Mouse (Mus musculus) embryonic facial prominence, embryonic 13.5 days (tissue): Measurements from ENCODE around the gene Serinc5. TPM values are rescaled to one million over a fixed set of nuclear protein-coding genes. Genes with fewer than 3 reads are reported as not detected.

Experiments used
- ATAC-seq: fragments of 200-750 bp; cut with Nextera tagmentation; 2 replicates; pipeline ENCODE4 v1.8.0; 2017; ENCODE audit warnings: low read depth; ENCODE audit not compliant: insufficient number of reproducible peaks, insufficient read depth, low FRiP score, low TSS enrichment
- H3K27ac ChIP-seq: fragments of 300-500 bp; sonication (generic); 2 replicates; pipeline ENCODE4 v1.5.1; 2015; ENCODE audit warnings: moderate library complexity, mild to moderate bottlenecking, inconsistent platforms
- H3K27me3 ChIP-seq: fragments of 300-500 bp; sonication (generic); 2 replicates; pipeline ENCODE4 v1.6.1; 2015; ENCODE audit warnings: mild to moderate bottlenecking, inconsistent platforms
- H3K36me3 ChIP-seq: fragments of 300-500 bp; sonication (generic); 2 replicates; pipeline ENCODE4 v1.6.1; 2015; ENCODE audit warnings: mild to moderate bottlenecking, inconsistent platforms
- H3K4me1 ChIP-seq: fragments of 300-500 bp; sonication (generic); 2 replicates; pipeline ENCODE4 v1.6.1; 2015; ENCODE audit warnings: inconsistent platforms
- H3K4me2 ChIP-seq: fragments of 300-500 bp; sonication (generic); 2 replicates; pipeline ENCODE4 v1.6.1; 2015; ENCODE audit warnings: moderate library complexity, mild to moderate bottlenecking, inconsistent platforms
- H3K4me3 ChIP-seq: fragments of 300-500 bp; sonication (generic); 2 replicates; pipeline ENCODE4 v1.5.1; 2015; ENCODE audit warnings: mild to moderate bottlenecking, inconsistent platforms
- H3K9ac ChIP-seq: fragments of 300-500 bp; sonication (generic); 2 replicates; pipeline ENCODE4 v1.6.1; 2015; ENCODE audit warnings: mild to moderate bottlenecking, inconsistent platforms
- H3K9me3 ChIP-seq: fragments of 300-500 bp; sonication (generic); 2 replicates; pipeline ENCODE4 v1.6.1; 2016; ENCODE audit warnings: inconsistent platforms
- WGBS: fragments of 180-500 bp; shearing (Covaris S2); methylation state at CpG from one replicate; pipeline ENCODE4 v1.1.7; 2015; ENCODE audit warnings: mixed read lengths; 5-methylcytosine and 5-hydroxymethylcytosine counted together
- polyA plus RNA-seq: library from polyadenylated mRNA; unstranded; fragments of >200 nt; fragmentation: Nextera tagmentation; extraction: Ambion mirVana; gene quantifications from 2 replicates; pipeline ENCODE4 v1.2.1, GENCODE M21; 2015

Serinc5 gene
- polyA plus RNA-seq, 1 experiment from 2014 or later = 9.4 TPM

GRCm38 (mm10) chr13:92708466-92708865, 97.6 kb downstream of the Serinc5 start:
- Histone ChIP-seq H3K27me3 (no peaks in the 10 kb centered on the region), H3K4me3 (no peak overlapping the region), H3K4me1 (no peaks in the 10 kb centered on the region), H3K36me3 (peaks cover 15% of the 10 kb centered on the region; the same call in 1 of the 2 replicates), H3K9me3 (no peaks in the 10 kb centered on the region), H3K9ac (no peak overlapping the region), H3K27ac (no peak overlapping the region), H3K4me2 (no peak overlapping the region)
- no peak for ATAC-seq
- WGBS = 69% methylated on average over 1 of the region's 1 CpGs

GRCm38 (mm10) chr13:92709535-92709934, 98.6 kb downstream of the Serinc5 start:
- ATAC-seq = no peak
- no peak overlapping the region for H3K4me2 ChIP-seq
- no peaks in the 10 kb centered on the region for H3K27me3 ChIP-seq
- H3K36me3 ChIP-seq = peaks cover 15% of the 10 kb centered on the region; the same call in 1 of the 2 replicates
- H3K4me3 ChIP-seq = no peak overlapping the region
- H3K4me1 ChIP-seq = no peaks in the 10 kb centered on the region
- no peak overlapping the region for H3K27ac ChIP-seq
- 28% methylated on average over 3 of the region's 3 CpGs for WGBS
- no peaks in the 10 kb centered on the region for H3K9me3 ChIP-seq
- no peak overlapping the region for H3K9ac ChIP-seq

- Histone ChIP-seq H3K4me2 (no peak overlapping the region), H3K36me3 (peaks cover 15% of the 10 kb centered on the region; the same call in 1 of the 2 replicates), H3K27ac (no peak overlapping the region), H3K4me1 (no peaks in the 10 kb centered on the region), H3K9ac (no peak overlapping the region), H3K4me3 (no peak overlapping the region), H3K9me3 (no peaks in the 10 kb centered on the region), H3K27me3 (no peaks in the 10 kb centered on the region)
- ATAC-seq = no peak
- whole genome bisulfite sequencing = 72% methylated on average over 1 of the region's 1 CpGs
These were observed 99.5 kb downstream of the Serinc5 start for GRCm38 (mm10) chr13:92710361-92710760.

- H3K4me2 ChIP-seq = no peak overlapping the region
- WGBS = 85% methylated on average over 1 of the region's 1 CpGs
- no peaks in the 10 kb centered on the region for H3K27me3 ChIP-seq
- no peak overlapping the region for H3K9ac ChIP-seq
- H3K9me3 ChIP-seq = no peaks in the 10 kb centered on the region
- H3K36me3 ChIP-seq = peaks cover 11% of the 10 kb centered on the region; the same call in 1 of the 2 replicates
- no peak for ATAC-seq
- no peaks in the 10 kb centered on the region for H3K4me1 ChIP-seq
- no peak overlapping the region for H3K27ac ChIP-seq
- no peak overlapping the region for H3K4me3 ChIP-seq
These were observed 100.9 kb downstream of the Serinc5 start for GRCm38 (mm10) chr13:92711821-92712220.

- H3K4me3 ChIP-seq = no peak overlapping the region
- no peaks in the 10 kb centered on the region for H3K4me1 ChIP-seq
- H3K4me2 ChIP-seq = no peak overlapping the region
- H3K9ac ChIP-seq = no peak overlapping the region
- H3K27ac ChIP-seq = no peak overlapping the region
- H3K36me3 ChIP-seq = peaks cover 10% of the 10 kb centered on the region; the same call in 1 of the 2 replicates
- H3K27me3 ChIP-seq = no peaks in the 10 kb centered on the region
- H3K9me3 ChIP-seq = no peaks in the 10 kb centered on the region
- ATAC-seq = no peak
- whole genome bisulfite sequencing = 86% methylated on average over 4 of the region's 4 CpGs
These were observed 101.7 kb downstream of the Serinc5 start for GRCm38 (mm10) chr13:92712619-92713018.

- ATAC-seq = no peak
- no peaks in the 10 kb centered on the region for H3K36me3 ChIP-seq
- H3K9ac ChIP-seq = no peak overlapping the region
- H3K4me1 ChIP-seq = peaks cover 3% of the 10 kb centered on the region; the same call in 1 of the 2 replicates
- H3K27me3 ChIP-seq = no peaks in the 10 kb centered on the region
- no peak overlapping the region for H3K4me2 ChIP-seq
- 94% methylated on average over 3 of the region's 3 CpGs for WGBS
- no peak overlapping the region for H3K4me3 ChIP-seq
- no peaks in the 10 kb centered on the region for H3K9me3 ChIP-seq
- no peak overlapping the region for H3K27ac ChIP-seq
These were observed 107.2 kb downstream of the Serinc5 start for GRCm38 (mm10) chr13:92717851-92718665.

- WGBS = 61% methylated on average over 4 of the region's 4 CpGs
These were observed 110.1 kb downstream of the Serinc5 start for GRCm38 (mm10) chr13:92721006-92721405.

GRCm38 (mm10) chr13:92722389-92722788, 111.5 kb downstream of the Serinc5 start:
- no peak overlapping the region for H3K4me2 ChIP-seq
- no peak overlapping the region for H3K27ac ChIP-seq
- H3K4me1 ChIP-seq = peaks cover 3% of the 10 kb centered on the region; the same call in 1 of the 2 replicates
- no peaks in the 10 kb centered on the region for H3K27me3 ChIP-seq
- H3K4me3 ChIP-seq = no peak overlapping the region
- no peaks in the 10 kb centered on the region for H3K36me3 ChIP-seq
- no peak overlapping the region for H3K9ac ChIP-seq
- no peaks in the 10 kb centered on the region for H3K9me3 ChIP-seq
- 77% methylated on average over 5 of the region's 5 CpGs for WGBS
- ATAC-seq = no peak

More at GRCm38 (mm10) chr13:92721006-92721405, 110.1 kb downstream of the Serinc5 start:
- H3K36me3 ChIP-seq = no peaks in the 10 kb centered on the region
- H3K27me3 ChIP-seq = no peaks in the 10 kb centered on the region
- H3K4me3 ChIP-seq = no peak overlapping the region
- H3K4me2 ChIP-seq = no peak overlapping the region
- H3K9ac ChIP-seq = no peak overlapping the region
- H3K27ac ChIP-seq = 0 out of 2 replicates have a peak overlapping the region, but pooled peaks have one; percentile 11
- no peaks in the 10 kb centered on the region for H3K9me3 ChIP-seq
- peaks cover 3% of the 10 kb centered on the region; the same call in 1 of the 2 replicates for H3K4me1 ChIP-seq
- ATAC-seq = no peak

GRCm38 (mm10) chr13:92729811-92730210, 118.9 kb downstream of the Serinc5 start:
- no peak overlapping the region for H3K4me2 ChIP-seq

GRCm38 (mm10) chr13:92731811-92732210, 120.9 kb downstream of the Serinc5 start:
- no peak overlapping the region for H3K4me3 ChIP-seq
- H3K4me1 ChIP-seq = 0 out of 2 replicates have a peak, but pooled peaks cover 2% of the 10 kb centered on the region
- H3K4me2 ChIP-seq = no peak overlapping the region
- ATAC-seq = no peak
- no peak overlapping the region for H3K9ac ChIP-seq
- H3K27me3 ChIP-seq = no peaks in the 10 kb centered on the region
- no peak overlapping the region for H3K27ac ChIP-seq
- WGBS = 81% methylated on average over 6 of the region's 6 CpGs
- no peaks in the 10 kb centered on the region for H3K9me3 ChIP-seq
- H3K36me3 ChIP-seq = no peaks in the 10 kb centered on the region

More at GRCm38 (mm10) chr13:92729811-92730210, 118.9 kb downstream of the Serinc5 start:
- Histone ChIP-seq H3K4me3 (no peak overlapping the region), H3K27ac (no peak overlapping the region), H3K27me3 (no peaks in the 10 kb centered on the region), H3K36me3 (no peaks in the 10 kb centered on the region), H3K9me3 (no peaks in the 10 kb centered on the region), H3K4me1 (0 out of 2 replicates have a peak, but pooled peaks cover 2% of the 10 kb centered on the region), H3K9ac (no peak overlapping the region)
- 46% methylated on average over 13 of the region's 13 CpGs for WGBS
- no peak for ATAC-seq

GRCm38 (mm10) chr13:92732836-92733235, 121.9 kb downstream of the Serinc5 start:
- Histone ChIP-seq H3K9me3 (no peaks in the 10 kb centered on the region), H3K27me3 (no peaks in the 10 kb centered on the region), H3K4me3 (no peak overlapping the region), H3K4me2 (no peak overlapping the region), H3K36me3 (no peaks in the 10 kb centered on the region), H3K4me1 (0 out of 2 replicates have a peak, but pooled peaks cover 2% of the 10 kb centered on the region), H3K27ac (no peak overlapping the region), H3K9ac (no peak overlapping the region)
- 85% methylated on average over 5 of the region's 5 CpGs for WGBS
- no peak for ATAC-seq

GRCm38 (mm10) chr13:92733252-92733651, 122.4 kb downstream of the Serinc5 start:
- ATAC-seq = no peak
- WGBS = 42% methylated on average over 9 of the region's 9 CpGs
- no peak overlapping the region for H3K9ac ChIP-seq

More at GRCm38 (mm10) chr13:92733252-92733651, 122.4 kb downstream of the Serinc5 start:
- no peak overlapping the region for H3K4me2 ChIP-seq
- no peaks in the 10 kb centered on the region for H3K27me3 ChIP-seq
- H3K4me1 ChIP-seq = 0 out of 2 replicates have a peak, but pooled peaks cover 2% of the 10 kb centered on the region
- no peak overlapping the region for H3K4me3 ChIP-seq
- no peak overlapping the region for H3K27ac ChIP-seq
- no peaks in the 10 kb centered on the region for H3K36me3 ChIP-seq
- H3K9me3 ChIP-seq = no peaks in the 10 kb centered on the region
